Mouse (Mus musculus) testis, postnatal 10 days (tissue): ENCODE results near the gene Rhobtb3.
"Not testable (repeated sequence)": the region's sequence is repeated elsewhere in the genome, so short reads cannot be mapped to it uniquely, and the experiment has no call there.

Experiments
- DNase-seq: peaks from one replicate; pipeline ENCODE4 v3.0.0; 2021; ENCODE audit warnings: low spot score

Gene Rhobtb3

GRCm38 (mm10) chr13:75845519-75846166 lies 98.1 kb downstream of the Rhobtb3 start:
- no peak for DNase-seq

GRCm38 (mm10) chr13:75844833-75845518 lies 98.7 kb downstream of the Rhobtb3 start:
- no peak for DNase-seq

GRCm38 (mm10) chr13:75843993-75844683 lies 99.6 kb downstream of the Rhobtb3 start:
- DNase-seq, result no peak

GRCm38 (mm10) chr13:75843331-75843730 lies 100.4 kb downstream of the Rhobtb3 start:
- DNase-seq, result no peak

GRCm38 (mm10) chr13:75841950-75842349 lies 101.8 kb downstream of the Rhobtb3 start:
- DNase-seq, result no peak

DNA sequence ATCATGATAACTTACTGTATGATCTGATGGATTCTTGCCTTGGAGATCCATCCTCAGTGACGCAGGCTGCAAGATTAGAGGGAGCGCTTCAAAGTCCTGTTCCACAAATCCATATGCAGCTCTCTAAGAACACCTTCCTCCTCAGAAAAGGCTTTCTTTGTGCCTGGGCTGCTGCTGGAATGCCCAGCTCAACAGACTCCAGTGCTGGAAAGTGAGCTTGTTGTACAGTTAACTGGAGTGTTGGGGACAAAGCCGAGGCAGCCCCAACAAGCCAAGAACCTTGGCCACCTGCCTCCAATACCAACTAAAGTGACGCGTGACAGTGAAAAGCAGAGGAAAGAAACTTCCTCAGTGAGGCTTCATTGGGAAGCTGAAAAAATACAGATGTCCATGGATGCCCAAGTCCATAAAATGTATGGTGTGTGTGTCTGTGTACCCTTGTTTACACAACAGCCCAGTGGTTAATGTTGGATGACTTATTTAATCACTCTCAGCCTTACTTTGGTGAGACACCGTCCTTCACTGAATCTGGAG lies 102.9 kb downstream of the Rhobtb3 start:
- DNase-seq, result no peak

GRCm38 (mm10) chr13:75839719-75840481 lies 103.8 kb downstream of the Rhobtb3 start, which contains the start of gene Glrx:
Gene Glrx (plus strand): TSS chr13:75839868.
- peak; percentile 66 for DNase-seq

GRCm38 (mm10) chr13:75838506-75838905 lies 105.2 kb downstream of the Rhobtb3 start:
- DNase-seq, result no peak

DNA sequence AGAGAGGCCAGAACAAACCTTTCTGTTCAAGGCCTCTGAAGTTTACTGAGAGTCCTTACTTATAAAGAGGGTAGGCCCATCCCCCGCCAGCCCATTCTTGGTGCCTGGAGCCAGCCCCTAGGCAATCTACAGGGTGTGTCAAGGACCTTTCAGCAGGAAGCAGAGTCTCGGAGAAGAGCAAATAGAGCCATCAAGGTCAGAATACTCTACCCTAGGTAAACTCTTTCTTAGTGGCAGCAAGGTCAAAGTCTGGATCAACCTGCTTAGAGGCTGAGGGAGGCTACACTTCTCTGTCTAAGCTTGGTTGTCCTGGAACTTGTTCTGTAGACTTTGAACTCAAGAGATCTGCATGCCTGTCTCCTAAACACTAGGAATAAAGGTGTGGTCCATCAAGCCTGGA lies 108.3 kb downstream of the Rhobtb3 start:
- DNase-seq, result no peak

GRCm38 (mm10) chr13:75833499-75833898 lies 110.2 kb downstream of the Rhobtb3 start:
- no peak for DNase-seq

- no peak for DNase-seq
These were observed 111.0 kb downstream of the Rhobtb3 start for GRCm38 (mm10) chr13:75832697-75833096.

DNA sequence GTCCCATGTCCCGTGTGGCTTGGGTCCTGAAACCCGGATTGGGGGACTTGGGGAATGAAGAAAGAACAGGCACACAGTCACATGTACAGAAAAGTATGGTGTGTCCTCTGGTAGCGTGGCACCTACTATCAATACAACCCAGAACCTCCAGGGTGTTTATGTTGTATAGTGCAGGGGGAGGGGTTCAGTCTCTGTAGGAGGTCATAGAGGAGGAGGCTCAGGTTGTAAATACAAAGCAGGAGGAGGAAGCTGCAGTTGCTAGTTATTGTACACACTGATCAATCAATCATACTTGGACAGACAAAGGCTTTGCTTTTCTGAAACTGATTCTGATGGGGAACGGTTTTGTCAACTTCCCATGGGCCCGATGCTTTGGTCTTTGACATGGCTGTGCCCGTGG lies 112.0 kb downstream of the Rhobtb3 start:
- no peak for DNase-seq

DNA sequence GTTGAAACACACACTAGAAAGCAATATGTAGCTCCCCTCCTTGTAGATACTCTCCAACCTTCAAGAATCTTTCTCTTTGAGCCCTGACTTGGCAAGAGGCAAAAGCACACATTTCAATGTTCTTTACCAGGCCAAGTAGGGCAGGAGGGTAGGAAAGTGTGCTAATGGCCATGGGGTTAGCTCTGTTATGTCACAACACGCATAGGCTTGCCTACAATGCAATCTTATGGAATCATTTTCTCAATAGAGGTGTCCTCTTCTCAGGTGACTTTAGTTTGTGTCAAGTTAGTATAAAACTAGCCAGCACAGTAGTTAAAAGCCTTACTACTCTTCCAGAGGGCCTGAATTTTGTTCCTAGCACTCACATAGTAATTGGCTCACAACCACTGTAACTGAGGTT lies 113.0 kb downstream of the Rhobtb3 start:
- DNase-seq, result no peak

DNA sequence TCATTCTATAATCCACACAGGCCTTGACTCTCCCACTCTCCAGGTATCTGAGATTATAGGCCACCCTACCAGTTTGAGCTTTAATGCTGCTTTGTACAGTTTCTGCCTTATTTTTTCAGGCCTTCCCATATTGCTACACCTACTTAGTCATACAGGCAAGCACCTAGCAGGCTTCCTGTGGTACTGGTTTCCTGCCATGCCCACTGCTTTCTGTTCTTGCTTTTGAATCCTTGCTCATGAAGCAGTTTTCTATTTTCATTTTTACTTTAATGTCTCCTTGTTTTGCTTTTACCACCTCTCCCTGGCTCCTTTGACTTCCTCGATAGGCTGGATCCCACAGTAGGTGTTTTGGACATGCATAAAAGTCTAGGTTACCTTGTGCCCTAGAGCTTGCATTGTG lies 118.3 kb downstream of the Rhobtb3 start:
- DNase-seq, result no peak

- no peak for DNase-seq
These were observed 119.0 kb downstream of the Rhobtb3 start for GRCm38 (mm10) chr13:75824611-75825319.

DNA sequence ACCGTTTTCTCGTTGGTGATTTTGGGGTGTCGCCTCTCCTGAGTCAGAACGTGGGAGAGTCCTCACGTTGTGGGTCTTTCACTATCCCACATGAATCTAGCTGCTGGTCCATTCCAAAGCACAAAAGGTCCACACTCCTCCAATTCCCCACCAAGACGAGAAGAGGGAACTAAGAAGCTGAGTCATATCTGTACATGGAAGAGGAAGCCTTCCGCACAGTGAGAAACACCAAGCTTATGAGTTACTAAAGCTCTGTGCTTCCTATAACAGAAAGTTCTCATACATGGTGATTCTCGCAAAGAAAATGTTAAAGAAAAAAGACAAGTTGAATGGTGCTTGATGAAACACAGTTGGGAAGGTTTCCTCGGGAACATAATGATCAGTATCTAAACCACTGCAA lies 120.5 kb downstream of the Rhobtb3 start:
- DNase-seq, result no peak

- DNase-seq, result not testable (repeated sequence)
These were observed 121.4 kb downstream of the Rhobtb3 start for GRCm38 (mm10) chr13:75822366-75822765.

DNA sequence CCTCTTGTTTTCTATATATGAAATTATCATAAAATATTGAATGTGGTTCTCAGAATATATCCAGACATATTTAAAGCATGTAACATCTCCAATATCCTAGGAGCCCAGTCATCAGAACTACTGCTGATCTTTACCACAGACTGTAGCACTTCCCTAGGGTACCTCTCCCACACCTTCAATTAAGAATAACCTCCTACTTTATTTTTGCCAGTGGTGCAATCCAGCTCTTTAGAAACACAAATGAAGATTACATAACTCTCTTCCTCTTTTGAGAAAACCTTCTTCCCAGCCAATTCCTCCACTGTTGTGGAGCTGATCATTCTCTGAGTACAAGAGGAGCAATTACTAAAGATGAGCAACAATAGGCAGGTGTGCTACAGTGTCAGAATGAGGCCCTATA lies 123.8 kb downstream of the Rhobtb3 start:
- DNase-seq, result no peak
